Mouse (Mus musculus) hindbrain, embryonic 15.5 days (tissue): ENCODE data around the gene Il6ra. TPM values are rescaled to one million over a fixed set of nuclear protein-coding genes. Genes with fewer than 3 reads are reported as not detected.

ENCODE experiments used
- ATAC-seq: fragments of 200-750 bp; cut with Nextera tagmentation; 2 replicates; pipeline ENCODE4 v1.8.0; 2017; ENCODE audit warnings: low read depth, moderate number of reproducible peaks, moderate TSS enrichment; ENCODE audit not compliant: low FRiP score
- H3K27ac ChIP-seq: fragments of 300-500 bp; sonication (generic); replicated peaks from 2 replicates; pipeline ENCODE4 v1.5.1; 2015; ENCODE audit warnings: mild to moderate bottlenecking, inconsistent platforms
- H3K27me3 ChIP-seq: fragments of 300-500 bp; sonication (generic); 2 replicates; pipeline ENCODE4 v1.6.1; 2015; ENCODE audit warnings: control low read depth, inconsistent platforms
- H3K36me3 ChIP-seq: fragments of 300-500 bp; sonication (generic); 2 replicates; pipeline ENCODE4 v1.6.1; 2015; ENCODE audit warnings: control low read depth, inconsistent platforms
- H3K4me1 ChIP-seq: fragments of 300-500 bp; sonication (generic); replicated peaks from 2 replicates; pipeline ENCODE4 v1.6.1; 2015; ENCODE audit warnings: control low read depth, inconsistent platforms
- H3K4me2 ChIP-seq: fragments of 300-500 bp; sonication (generic); 2 replicates; pipeline ENCODE4 v1.6.1; 2015; ENCODE audit warnings: moderate library complexity, mild to moderate bottlenecking, inconsistent platforms
- H3K4me3 ChIP-seq: fragments of 300-500 bp; sonication (generic); 2 replicates; pipeline ENCODE4 v1.5.1; 2015; ENCODE audit warnings: mild to moderate bottlenecking, inconsistent platforms
- H3K9ac ChIP-seq: fragments of 300-500 bp; sonication (generic); 2 replicates; pipeline ENCODE4 v1.6.1; 2015; ENCODE audit warnings: inconsistent platforms
- H3K9me3 ChIP-seq: fragments of 300-500 bp; sonication (generic); 2 replicates; pipeline ENCODE4 v1.6.1; 2016; ENCODE audit warnings: control low read depth, inconsistent platforms
- WGBS: fragments of 180-500 bp; shearing (Covaris S2); methylation state at CpG from one replicate; pipeline ENCODE4 v1.1.7; 2015; 5-methylcytosine and 5-hydroxymethylcytosine counted together
- polyA plus RNA-seq: library from polyadenylated mRNA; unstranded; fragments of >200 nt; fragmentation: Nextera tagmentation; extraction: Ambion mirVana; gene quantifications from 2 replicates; pipeline ENCODE4 v1.2.1, GENCODE M21; 2015

The Il6ra gene
- polyA plus RNA-seq, 1 experiment from 2014 or later, result 1.3 TPM

DNA sequence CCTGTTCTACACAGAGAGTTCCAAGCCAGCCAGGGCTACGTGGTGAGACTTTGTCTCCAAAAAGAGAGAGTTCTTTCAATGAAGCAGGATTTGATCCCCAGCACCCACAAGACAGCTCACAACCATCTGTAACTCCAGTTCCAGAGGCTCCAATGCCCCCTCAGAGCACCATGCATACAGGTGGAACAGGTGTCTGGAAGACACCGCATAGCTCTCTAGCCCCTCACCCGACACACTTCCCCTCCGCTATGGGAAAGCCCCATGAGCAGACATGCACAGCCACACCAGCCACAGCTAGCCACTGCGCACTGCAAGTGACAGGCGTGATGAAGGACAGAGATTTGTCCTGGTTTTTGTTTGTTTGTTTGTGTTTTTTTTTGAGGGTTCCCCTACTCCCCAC lies 4.2 kb downstream of the Il6ra start:
- Histone ChIP-seq H3K9ac (no peak overlapping the region), H3K36me3 (no peaks in the 10 kb centered on the region), H3K27ac (no peak overlapping the region), H3K27me3 (peaks cover 13% of the 10 kb centered on the region), H3K4me2 (no peak overlapping the region), H3K4me3 (no peak overlapping the region), H3K4me1 (peaks cover 12% of the 10 kb centered on the region; the same call in 1 of the 2 replicates), H3K9me3 (no peaks in the 10 kb centered on the region)
- ATAC-seq, result no peak
- 86% methylated on average over 6 of the region's 6 CpGs for WGBS

DNA sequence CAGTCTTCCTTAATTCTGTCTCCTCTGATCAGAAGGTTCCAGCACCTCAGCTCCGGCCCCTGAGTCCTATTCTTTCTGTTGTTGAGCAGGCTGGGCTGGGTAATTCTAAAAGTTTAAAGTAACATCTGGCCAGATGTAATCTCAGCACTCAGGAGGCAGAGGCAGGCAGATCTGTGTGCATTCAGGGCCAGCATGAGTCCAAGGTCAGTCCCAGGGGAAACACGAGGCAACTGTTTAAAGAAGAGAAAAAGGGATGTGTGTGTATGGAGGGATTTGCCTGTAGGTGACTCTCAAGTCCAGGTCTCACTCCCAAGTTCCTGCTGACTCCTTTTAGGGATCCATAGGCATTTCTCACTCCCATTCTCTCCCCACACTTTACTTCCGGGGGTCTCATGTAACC lies 5.2 kb downstream of the Il6ra start:
- Histone ChIP-seq H3K4me1 (peaks cover 4% of the 10 kb centered on the region; the same call in 1 of the 2 replicates), H3K9ac (no peak overlapping the region), H3K4me3 (no peak overlapping the region), H3K36me3 (no peaks in the 10 kb centered on the region), H3K27ac (no peak overlapping the region), H3K4me2 (no peak overlapping the region), H3K27me3 (peaks cover 11% of the 10 kb centered on the region), H3K9me3 (no peaks in the 10 kb centered on the region)
- WGBS, result 91% methylated on average over 3 of the region's 3 CpGs
- ATAC-seq, result no peak

DNA sequence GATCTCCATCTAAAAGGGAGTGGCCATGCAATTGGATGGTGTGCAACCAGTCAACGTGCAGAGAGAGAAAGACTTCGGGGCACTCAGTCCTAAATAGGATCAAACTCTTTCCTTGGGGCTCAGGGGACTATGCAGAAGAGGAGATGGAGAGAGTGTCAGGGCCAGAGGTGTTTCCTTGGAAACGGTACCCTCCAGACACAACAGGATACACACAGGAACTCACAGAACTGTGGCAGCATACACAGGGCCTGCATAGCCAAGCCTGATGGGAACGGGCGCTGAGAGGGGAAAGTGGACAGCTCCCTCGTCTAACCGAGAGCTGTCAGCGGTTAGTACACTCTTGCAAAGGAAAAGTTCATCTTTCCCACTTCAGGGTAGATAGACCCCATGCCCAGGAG lies 13.5 kb downstream of the Il6ra start:
- no peaks in the 10 kb centered on the region for H3K36me3 ChIP-seq
- no peak overlapping the region for H3K4me2 ChIP-seq
- H3K9ac ChIP-seq, result no peak overlapping the region
- WGBS, result 73% methylated on average over 8 of the region's 8 CpGs
- no peak overlapping the region for H3K4me3 ChIP-seq
- no peaks in the 10 kb centered on the region for H3K27me3 ChIP-seq
- H3K9me3 ChIP-seq, result no peaks in the 10 kb centered on the region
- ATAC-seq, result no peak
- no peak overlapping the region for H3K27ac ChIP-seq
- no peaks in the 10 kb centered on the region for H3K4me1 ChIP-seq

DNA sequence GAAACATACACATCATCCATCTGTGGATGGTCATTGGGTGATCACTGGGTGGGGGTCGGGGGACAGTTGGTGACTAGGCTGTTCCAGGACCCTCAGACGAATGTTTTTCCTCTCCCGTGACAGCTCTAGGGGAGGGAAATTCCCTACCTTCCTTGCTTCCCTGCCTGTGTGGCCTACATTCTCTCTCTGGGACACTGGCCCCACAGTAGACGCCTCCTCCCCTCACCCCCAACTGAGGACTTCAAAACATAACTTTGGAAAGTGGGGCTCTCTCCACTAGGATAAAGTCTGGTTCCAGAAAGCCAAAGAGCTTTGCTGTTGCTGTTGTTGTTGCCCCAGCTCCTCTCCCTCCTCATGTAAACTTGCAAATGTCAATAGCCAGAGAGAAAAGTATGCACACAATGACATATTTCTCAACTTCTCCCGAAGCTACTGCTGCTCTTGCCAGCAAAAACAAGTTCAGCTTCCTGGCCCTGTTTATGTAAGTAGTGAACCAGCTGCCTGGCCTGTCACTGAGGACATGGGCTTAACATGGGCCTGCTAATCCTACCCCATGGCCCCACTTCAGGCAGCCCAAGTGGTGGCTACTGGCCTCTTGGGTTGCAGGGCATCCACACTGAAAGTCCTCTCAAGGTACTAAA lies 14.0 kb downstream of the Il6ra start:
- H3K27me3 ChIP-seq, result no peaks in the 10 kb centered on the region
- no peak overlapping the region for H3K4me2 ChIP-seq
- H3K9ac ChIP-seq, result no peak overlapping the region
- 80% methylated on average over 5 of the region's 5 CpGs for WGBS
- H3K4me3 ChIP-seq, result no peak overlapping the region
- no peak for ATAC-seq
- no peaks in the 10 kb centered on the region for H3K9me3 ChIP-seq
- no peaks in the 10 kb centered on the region for H3K4me1 ChIP-seq
- no peak overlapping the region for H3K27ac ChIP-seq
- H3K36me3 ChIP-seq, result no peaks in the 10 kb centered on the region

DNA sequence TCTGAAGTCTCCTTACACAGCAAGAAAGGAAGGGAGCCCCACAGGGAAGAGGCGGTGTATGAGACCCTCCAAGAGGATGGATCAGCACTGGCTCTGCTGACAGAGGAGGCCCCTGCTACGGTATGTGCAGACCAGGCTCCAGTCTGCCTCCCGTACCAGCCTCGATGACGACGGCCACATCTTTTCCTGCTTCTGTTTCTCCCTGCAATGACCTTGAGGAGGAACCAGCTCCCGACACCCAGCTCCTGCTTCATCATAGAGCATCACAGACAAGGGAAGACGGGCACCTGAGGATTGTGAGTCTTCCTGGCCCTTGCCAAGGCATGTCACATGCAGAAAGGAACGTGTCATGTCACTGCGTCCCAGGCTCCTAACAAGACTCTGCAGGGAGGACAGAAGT lies 15.0 kb downstream of the Il6ra start:
- Histone ChIP-seq H3K36me3 (no peaks in the 10 kb centered on the region), H3K27me3 (no peaks in the 10 kb centered on the region), H3K27ac (no peak overlapping the region), H3K4me1 (no peaks in the 10 kb centered on the region), H3K9me3 (no peaks in the 10 kb centered on the region), H3K4me3 (no peak overlapping the region), H3K4me2 (no peak overlapping the region), H3K9ac (no peak overlapping the region)
- no peak for ATAC-seq
- 69% methylated on average over 10 of the region's 10 CpGs for WGBS

DNA sequence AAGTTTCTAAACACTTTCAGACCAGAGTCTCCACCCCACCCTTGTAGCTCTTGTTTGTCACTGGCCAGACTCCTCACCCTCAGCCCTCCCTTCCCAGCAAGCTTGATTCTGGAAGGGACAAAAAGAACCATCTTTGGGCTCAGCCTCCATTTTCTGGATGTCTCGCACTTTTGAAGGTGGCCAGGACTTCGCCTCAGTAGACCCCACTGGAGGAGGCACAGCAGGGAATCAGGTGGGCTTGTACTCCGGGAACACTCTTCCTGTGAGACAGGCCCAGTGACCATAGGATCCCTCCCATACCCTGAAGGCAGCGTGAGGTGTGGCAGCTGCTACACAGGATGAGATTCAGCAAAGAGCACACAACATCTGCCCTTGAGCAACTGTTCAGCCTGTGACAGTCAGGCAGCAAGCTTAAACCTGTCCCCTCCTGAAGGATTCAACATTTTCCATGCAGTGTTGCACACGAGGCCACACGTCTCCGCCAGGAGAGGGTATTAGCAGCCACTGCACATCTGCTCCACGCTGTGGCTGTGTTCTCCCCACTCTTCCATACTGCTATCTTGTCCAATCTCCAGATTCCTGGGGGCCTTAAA lies 15.7 kb downstream of the Il6ra start:
- WGBS, result 55% methylated on average over 8 of the region's 8 CpGs

DNA sequence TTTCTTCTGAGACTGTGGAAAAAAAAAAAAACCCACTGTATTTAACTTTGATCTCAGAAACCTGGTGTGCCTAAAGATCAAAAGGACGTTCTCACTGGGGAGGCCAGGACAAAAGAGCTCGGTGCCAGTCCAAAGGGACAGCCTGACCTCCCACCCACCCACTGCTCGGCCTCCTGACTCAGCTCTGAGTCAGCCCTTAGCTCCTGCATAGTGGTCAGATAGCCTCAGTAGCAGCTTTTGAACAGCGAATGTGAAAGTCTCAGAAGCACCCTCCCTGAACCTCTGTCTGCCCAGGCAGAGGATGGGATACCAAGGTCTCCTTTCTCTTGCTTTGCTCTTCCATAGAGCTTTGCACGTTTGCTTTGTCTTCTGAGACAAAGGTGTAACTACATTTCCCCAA lies 16.4 kb downstream of the Il6ra start:
- Histone ChIP-seq H3K27me3 (no peaks in the 10 kb centered on the region), H3K4me2 (no peak overlapping the region), H3K27ac (no peak overlapping the region), H3K9me3 (no peaks in the 10 kb centered on the region), H3K4me1 (no peaks in the 10 kb centered on the region), H3K9ac (no peak overlapping the region), H3K36me3 (no peaks in the 10 kb centered on the region), H3K4me3 (no peak overlapping the region)
- 10% methylated on average over 5 of the region's 5 CpGs for WGBS
- ATAC-seq, result no peak

More for the DNA sequence above, 15.7 kb downstream of the Il6ra start:
- no peak overlapping the region for H3K4me2 ChIP-seq
- no peaks in the 10 kb centered on the region for H3K9me3 ChIP-seq
- no peak overlapping the region for H3K4me3 ChIP-seq
- H3K36me3 ChIP-seq, result no peaks in the 10 kb centered on the region
- H3K9ac ChIP-seq, result no peak overlapping the region
- no peaks in the 10 kb centered on the region for H3K4me1 ChIP-seq
- no peaks in the 10 kb centered on the region for H3K27me3 ChIP-seq
- ATAC-seq, result peak; percentile 72; the same call in 1 of the 2 replicates
- H3K27ac ChIP-seq, result no peak overlapping the region

DNA sequence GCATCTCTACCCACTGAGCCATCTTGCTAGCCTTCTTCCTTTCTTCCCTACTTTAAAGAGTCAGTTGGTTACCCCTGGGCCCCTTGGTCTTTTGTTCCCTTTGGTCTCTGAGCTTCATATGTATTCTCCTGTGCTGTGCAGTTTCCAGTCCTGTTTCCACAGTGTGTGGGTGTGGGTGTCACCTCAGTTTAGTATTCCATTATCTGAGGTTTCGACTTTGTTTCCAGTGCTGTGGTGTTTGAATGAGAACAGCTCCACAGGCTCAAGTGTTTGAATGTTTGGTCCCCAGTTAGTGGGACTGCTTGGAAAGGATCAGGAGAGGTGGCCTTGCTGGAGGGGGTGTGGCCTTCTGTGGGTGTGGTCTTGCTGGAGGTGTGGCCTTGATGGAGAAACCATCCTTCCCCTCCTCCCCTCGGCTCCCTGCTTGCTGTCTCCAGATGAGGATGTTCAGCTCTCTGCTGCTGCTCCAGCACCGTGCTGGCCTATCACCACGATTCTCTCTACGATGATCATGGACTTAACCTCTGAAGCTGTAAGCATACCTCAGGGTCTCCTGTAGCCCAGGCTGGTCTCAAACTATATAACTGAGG lies 20.4 kb downstream of the Il6ra start:
- no peak overlapping the region for H3K9ac ChIP-seq
- no peak overlapping the region for H3K4me2 ChIP-seq
- no peak overlapping the region for H3K27ac ChIP-seq
- H3K9me3 ChIP-seq, result no peaks in the 10 kb centered on the region
- no peak for ATAC-seq
- no peaks in the 10 kb centered on the region for H3K36me3 ChIP-seq
- H3K4me3 ChIP-seq, result no peak overlapping the region
- no peaks in the 10 kb centered on the region for H3K4me1 ChIP-seq
- H3K27me3 ChIP-seq, result no peaks in the 10 kb centered on the region
- 81% methylated on average over 5 of the region's 5 CpGs for WGBS

DNA sequence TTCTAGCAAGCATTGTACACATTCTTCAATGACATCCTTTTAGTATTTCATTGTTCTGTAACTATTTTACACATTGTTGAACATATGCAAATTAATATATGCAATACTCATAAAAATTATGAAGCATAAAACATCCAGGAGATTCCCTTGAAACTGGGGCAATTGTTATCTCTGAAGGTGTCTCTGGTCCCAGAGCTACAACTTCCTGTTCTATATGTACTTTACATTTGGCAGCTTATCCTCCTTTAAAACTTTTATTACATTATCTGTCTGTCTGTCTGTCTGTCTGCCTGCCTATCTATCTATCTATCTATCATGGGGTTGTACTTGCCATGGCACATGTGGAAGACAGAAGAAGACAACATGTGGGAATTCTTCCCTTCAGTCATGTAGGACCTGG lies 21.3 kb downstream of the Il6ra start:
- no peak overlapping the region for H3K4me2 ChIP-seq
- H3K27ac ChIP-seq, result no peak overlapping the region

DNA sequence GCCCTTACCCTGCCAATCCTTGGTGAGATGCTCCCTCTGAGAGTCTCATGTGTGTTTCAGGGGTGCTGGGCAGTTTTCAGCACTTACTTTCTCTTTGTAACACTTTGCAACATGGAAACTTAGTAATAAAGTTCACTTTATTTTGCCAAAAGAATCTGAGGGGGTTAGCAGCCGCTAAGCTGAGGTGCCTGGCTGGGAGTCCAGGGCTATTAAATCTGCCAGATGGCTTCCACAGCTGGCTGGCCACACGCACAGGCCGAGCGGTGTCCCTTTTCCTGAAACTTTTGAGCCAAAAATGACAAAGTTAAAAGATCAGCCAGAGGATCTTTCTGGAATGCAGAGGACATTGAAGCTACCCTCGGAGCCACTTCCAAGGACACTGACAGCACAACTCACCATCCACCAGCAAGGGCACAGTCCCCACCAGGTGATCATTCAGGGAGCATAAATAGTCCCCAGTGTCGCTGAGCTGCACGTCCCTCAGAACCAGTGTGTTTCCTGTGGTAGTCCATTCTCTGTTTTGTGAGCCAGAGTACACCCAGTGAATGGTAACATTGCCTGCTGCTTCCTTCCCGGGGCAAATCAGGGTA lies 23.1 kb downstream of the Il6ra start:
- H3K4me2 ChIP-seq, result no peak overlapping the region
- H3K9me3 ChIP-seq, result no peaks in the 10 kb centered on the region
- no peaks in the 10 kb centered on the region for H3K4me1 ChIP-seq
- ATAC-seq, result no peak
- no peaks in the 10 kb centered on the region for H3K36me3 ChIP-seq
- H3K27me3 ChIP-seq, result no peaks in the 10 kb centered on the region
- no peak overlapping the region for H3K27ac ChIP-seq
- no peak overlapping the region for H3K4me3 ChIP-seq
- WGBS, result 75% methylated on average over 8 of the region's 8 CpGs
- H3K9ac ChIP-seq, result no peak overlapping the region

More for the DNA sequence above, 21.3 kb downstream of the Il6ra start:
- Histone ChIP-seq H3K4me1 (no peaks in the 10 kb centered on the region), H3K9ac (no peak overlapping the region), H3K36me3 (no peaks in the 10 kb centered on the region), H3K9me3 (no peaks in the 10 kb centered on the region), H3K27me3 (no peaks in the 10 kb centered on the region), H3K4me3 (no peak overlapping the region)
- no peak for ATAC-seq

DNA sequence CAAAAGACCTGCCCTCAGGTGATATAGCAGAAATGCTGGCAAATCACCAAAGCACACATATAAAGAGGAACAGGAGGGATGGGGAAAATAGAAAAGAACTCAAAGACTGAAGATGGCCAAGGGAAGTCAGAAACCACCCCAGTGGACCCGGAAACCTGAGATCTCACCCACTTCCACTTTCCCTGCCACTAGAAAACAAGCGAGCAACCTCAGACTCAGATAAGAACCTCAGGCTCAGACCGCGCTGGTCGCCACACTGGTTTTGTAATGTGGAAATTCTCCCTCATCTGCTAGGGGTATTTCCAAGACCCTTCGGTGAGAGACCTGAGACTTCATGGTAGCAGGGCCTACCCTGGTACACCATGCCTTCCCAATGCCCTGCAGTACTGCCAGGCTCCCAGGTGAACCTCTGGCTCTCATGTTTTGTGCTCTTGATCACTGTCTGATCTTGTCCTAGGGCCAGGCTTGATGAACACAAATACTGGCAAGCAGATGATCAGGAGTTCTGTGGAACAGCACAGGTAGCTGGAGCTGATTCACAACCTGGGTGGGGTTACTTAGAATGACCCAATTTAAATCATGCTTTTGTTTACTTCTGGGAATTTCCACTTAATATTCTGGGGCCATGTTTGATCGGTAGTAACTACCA lies 25.3 kb downstream of the Il6ra start:
- Histone ChIP-seq H3K4me2 (no peak overlapping the region), H3K9me3 (no peaks in the 10 kb centered on the region), H3K9ac (no peak overlapping the region), H3K4me3 (no peak overlapping the region), H3K36me3 (no peaks in the 10 kb centered on the region), H3K4me1 (no peaks in the 10 kb centered on the region), H3K27me3 (no peaks in the 10 kb centered on the region), H3K27ac (no peak overlapping the region)
- no peak for ATAC-seq
- 87% methylated on average over 7 of the region's 7 CpGs for WGBS

DNA sequence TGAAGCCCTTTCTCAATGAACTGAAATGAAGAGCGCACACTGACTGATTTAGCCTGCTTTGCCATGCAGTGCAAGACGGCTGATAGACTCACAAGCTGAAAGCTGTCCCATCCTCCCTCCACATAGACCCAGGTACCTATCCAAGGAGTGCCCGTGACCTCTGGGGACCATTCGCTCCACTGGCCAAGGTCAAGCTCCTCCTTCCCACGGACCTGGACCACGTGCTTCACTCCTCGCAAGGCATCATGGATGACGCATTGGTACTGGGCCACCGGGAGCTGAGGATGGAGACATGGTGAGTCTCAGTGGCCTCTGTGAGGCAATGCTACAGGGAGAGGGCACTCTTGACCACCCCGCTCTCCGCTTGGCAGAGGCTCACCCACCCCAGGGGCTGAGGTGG lies 27.2 kb downstream of the Il6ra start:
- Histone ChIP-seq H3K9me3 (no peaks in the 10 kb centered on the region), H3K9ac (no peak overlapping the region), H3K27me3 (no peaks in the 10 kb centered on the region), H3K4me2 (no peak overlapping the region), H3K4me3 (no peak overlapping the region), H3K4me1 (no peaks in the 10 kb centered on the region), H3K27ac (no peak overlapping the region), H3K36me3 (no peaks in the 10 kb centered on the region)
- no peak for ATAC-seq
- WGBS, result 93% methylated on average over 11 of the region's 11 CpGs
